Mouse (Mus musculus) embryonic facial prominence, embryonic 12.5 days (tissue): Measurements from ENCODE around the gene Tcf23. TPM values are rescaled to one million over a fixed set of nuclear protein-coding genes. Genes with fewer than 3 reads are reported as not detected.

Source experiments
- ATAC-seq: fragments of 200-750 bp; cut with Nextera tagmentation; 2 replicates; pipeline ENCODE4 v1.8.0; 2017; ENCODE audit not compliant: insufficient number of reproducible peaks, insufficient read depth, low FRiP score, low TSS enrichment
- H3K27ac ChIP-seq: fragments of 300-500 bp; sonication (generic); 2 replicates; pipeline ENCODE4 v1.5.1; 2016; ENCODE audit warnings: mild to moderate bottlenecking
- H3K27me3 ChIP-seq: fragments of 300-500 bp; sonication (generic); 2 replicates; pipeline ENCODE4 v1.6.1; 2016; ENCODE audit warnings: mild to moderate bottlenecking, moderate library complexity
- H3K36me3 ChIP-seq: fragments of 300-500 bp; sonication (generic); 2 replicates; pipeline ENCODE4 v1.6.1; 2016; ENCODE audit warnings: mild to moderate bottlenecking
- H3K4me1 ChIP-seq: fragments of 300-500 bp; sonication (generic); 2 replicates; pipeline ENCODE4 v1.6.1; 2016
- H3K4me2 ChIP-seq: fragments of 300-500 bp; sonication (generic); replicated peaks from 2 replicates; pipeline ENCODE4 v1.6.1; 2016; ENCODE audit warnings: mild to moderate bottlenecking, moderate library complexity
- H3K4me3 ChIP-seq: fragments of 300-500 bp; sonication (generic); 2 replicates; pipeline ENCODE4 v1.5.1; 2016; ENCODE audit warnings: mild to moderate bottlenecking
- H3K9ac ChIP-seq: fragments of 300-500 bp; sonication (generic); 2 replicates; pipeline ENCODE4 v1.6.1; 2016; ENCODE audit warnings: mild to moderate bottlenecking, moderate library complexity
- H3K9me3 ChIP-seq: fragments of 300-500 bp; sonication (generic); 2 replicates; pipeline ENCODE4 v1.6.1; 2016; ENCODE audit warnings: mild to moderate bottlenecking, moderate library complexity
- WGBS: fragments of 180-500 bp; shearing (Covaris S2); methylation state at CpG from one replicate; pipeline ENCODE4 v1.1.7; 2016; 5-methylcytosine and 5-hydroxymethylcytosine counted together
- polyA plus RNA-seq: library from polyadenylated mRNA; unstranded; fragments of >200 nt; fragmentation: Nextera tagmentation; extraction: Ambion mirVana; gene quantifications from 2 replicates; pipeline ENCODE4 v1.2.1, GENCODE M21; 2016

Tcf23 gene
- polyA plus RNA-seq, 1 experiment from 2014 or later = not detected

GRCm38 (mm10) chr5:30930121-30930520, 38.3 kb upstream of the Tcf23 start:
- ATAC-seq = no peak
- no peak overlapping the region for H3K9ac ChIP-seq
- no peaks in the 10 kb centered on the region for H3K27me3 ChIP-seq
- H3K4me3 ChIP-seq = no peak overlapping the region
- no peak overlapping the region for H3K27ac ChIP-seq
- no peaks in the 10 kb centered on the region for H3K4me1 ChIP-seq
- H3K9me3 ChIP-seq = no peaks in the 10 kb centered on the region
- H3K36me3 ChIP-seq = no peaks in the 10 kb centered on the region
- no peak overlapping the region for H3K4me2 ChIP-seq
- WGBS = 45% methylated on average over 4 of the region's 4 CpGs

- Histone ChIP-seq H3K4me3 (no peak overlapping the region), H3K4me1 (no peaks in the 10 kb centered on the region), H3K9me3 (no peaks in the 10 kb centered on the region), H3K27me3 (no peaks in the 10 kb centered on the region), H3K4me2 (no peak overlapping the region), H3K27ac (no peak overlapping the region), H3K36me3 (no peaks in the 10 kb centered on the region), H3K9ac (no peak overlapping the region)
- WGBS = 79% methylated on average over 6 of the region's 6 CpGs
- ATAC-seq = no peak
These were observed 37.6 kb upstream of the Tcf23 start for GRCm38 (mm10) chr5:30930846-30931245.

DNA sequence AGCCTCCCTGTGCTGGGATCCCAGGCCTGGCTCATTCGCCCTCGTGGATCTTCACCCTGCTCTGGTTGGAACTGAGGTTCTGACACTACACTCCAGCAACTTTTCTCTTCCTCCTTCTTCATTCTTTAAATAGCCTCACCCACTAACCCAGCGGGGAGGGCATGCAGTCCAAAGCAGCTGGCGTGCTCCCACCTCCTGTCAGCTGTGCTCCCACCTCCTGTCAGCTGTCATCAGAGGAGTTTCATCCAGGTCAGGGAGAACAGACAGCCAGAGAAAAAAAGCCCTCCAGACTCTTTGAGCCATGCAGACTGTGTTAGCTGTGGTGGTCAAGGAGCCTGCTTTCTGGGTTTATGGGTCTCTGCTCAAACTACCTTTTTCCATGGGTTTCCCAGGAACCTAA, 37.1 kb upstream of the Tcf23 start:
- H3K27me3 ChIP-seq = no peaks in the 10 kb centered on the region
- H3K27ac ChIP-seq = no peak overlapping the region
- no peaks in the 10 kb centered on the region for H3K4me1 ChIP-seq
- no peaks in the 10 kb centered on the region for H3K36me3 ChIP-seq
- ATAC-seq = no peak
- WGBS = 80% methylated on average over 4 of the region's 4 CpGs
- H3K4me3 ChIP-seq = no peak overlapping the region
- no peaks in the 10 kb centered on the region for H3K9me3 ChIP-seq
- no peak overlapping the region for H3K9ac ChIP-seq
- H3K4me2 ChIP-seq = no peak overlapping the region

- Histone ChIP-seq H3K4me3 (no peak overlapping the region), H3K9ac (no peak overlapping the region), H3K4me1 (no peaks in the 10 kb centered on the region), H3K4me2 (no peak overlapping the region), H3K27me3 (no peaks in the 10 kb centered on the region), H3K27ac (no peak overlapping the region), H3K9me3 (no peaks in the 10 kb centered on the region), H3K36me3 (no peaks in the 10 kb centered on the region)
- 62% methylated on average over 5 of the region's 5 CpGs for WGBS
- ATAC-seq = no peak
These were observed 34.8 kb upstream of the Tcf23 start for GRCm38 (mm10) chr5:30933705-30934104.

DNA sequence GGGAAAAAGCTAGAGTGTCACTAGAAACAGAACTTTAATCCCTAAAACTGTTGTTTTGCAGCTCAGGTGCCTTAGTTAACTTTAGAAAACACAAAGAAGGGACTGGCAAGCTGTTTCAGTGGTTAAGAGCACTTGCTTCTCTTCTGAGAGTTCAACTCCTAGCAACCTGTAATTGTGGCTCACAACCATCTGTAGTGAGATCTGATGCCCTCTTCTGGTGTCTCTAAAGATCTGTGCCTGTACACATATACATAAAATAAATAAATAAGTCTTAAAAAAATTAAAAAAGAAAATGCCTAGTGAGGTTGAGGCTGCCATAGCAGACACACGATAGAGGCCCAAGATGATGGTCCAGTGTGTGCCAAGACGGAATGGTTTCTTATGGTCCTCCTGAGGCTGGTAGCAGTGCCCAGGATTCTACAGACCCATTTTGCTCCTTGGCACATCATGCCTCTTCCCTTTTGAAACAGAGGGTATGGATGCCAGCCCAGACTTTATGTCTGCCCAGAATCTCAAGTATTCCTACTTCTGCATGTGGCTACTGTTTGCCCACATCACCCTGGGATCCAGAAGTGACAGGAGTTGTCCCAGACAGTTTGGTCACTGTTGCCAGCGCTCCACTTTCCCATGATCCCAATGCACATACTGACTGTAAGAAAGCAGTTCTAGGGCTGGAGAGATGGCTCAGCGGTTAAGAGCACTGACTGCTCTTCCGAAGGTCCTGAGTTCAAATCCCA, 33.6 kb upstream of the Tcf23 start:
- 89% methylated on average over 5 of the region's 5 CpGs for WGBS

GRCm38 (mm10) chr5:30943004-30943403, 25.5 kb upstream of the Tcf23 start:
- Histone ChIP-seq H3K9me3 (no peaks in the 10 kb centered on the region), H3K27me3 (peaks cover 21% of the 10 kb centered on the region), H3K27ac (no peak overlapping the region), H3K4me1 (peaks cover 7% of the 10 kb centered on the region), H3K9ac (no peak overlapping the region), H3K4me3 (no peak overlapping the region), H3K36me3 (no peaks in the 10 kb centered on the region), H3K4me2 (no peak overlapping the region)
- no peak for ATAC-seq
- 86% methylated on average over 2 of the region's 2 CpGs for WGBS

More for the DNA sequence above, 33.6 kb upstream of the Tcf23 start:
- no peak for ATAC-seq
- Histone ChIP-seq H3K4me3 (no peak overlapping the region), H3K9ac (no peak overlapping the region), H3K4me1 (no peaks in the 10 kb centered on the region), H3K27me3 (no peaks in the 10 kb centered on the region), H3K36me3 (no peaks in the 10 kb centered on the region), H3K27ac (no peak overlapping the region), H3K9me3 (no peaks in the 10 kb centered on the region), H3K4me2 (no peak overlapping the region)

- H3K36me3 ChIP-seq = no peaks in the 10 kb centered on the region
- H3K4me1 ChIP-seq = peaks cover 11% of the 10 kb centered on the region
- H3K9ac ChIP-seq = no peak overlapping the region
- 85% methylated on average over 6 of the region's 6 CpGs for WGBS
- no peaks in the 10 kb centered on the region for H3K9me3 ChIP-seq
- H3K4me2 ChIP-seq = no peak overlapping the region
- no peak for ATAC-seq
- H3K27me3 ChIP-seq = peaks cover 21% of the 10 kb centered on the region
- H3K4me3 ChIP-seq = no peak overlapping the region
- no peak overlapping the region for H3K27ac ChIP-seq
These were observed 24.1 kb upstream of the Tcf23 start for GRCm38 (mm10) chr5:30944344-30944743.

- peak within 1 kb of the TSS; percentile 77 for H3K4me2 ChIP-seq
- H3K27ac ChIP-seq = no peak within 1 kb of the TSS
These were observed 23.3 kb upstream of the Tcf23 start, which contains the start of gene Cgref1 for GRCm38 (mm10) chr5:30944956-30945781. Gene Cgref1 (minus strand): TSS chr5:30945591.

DNA sequence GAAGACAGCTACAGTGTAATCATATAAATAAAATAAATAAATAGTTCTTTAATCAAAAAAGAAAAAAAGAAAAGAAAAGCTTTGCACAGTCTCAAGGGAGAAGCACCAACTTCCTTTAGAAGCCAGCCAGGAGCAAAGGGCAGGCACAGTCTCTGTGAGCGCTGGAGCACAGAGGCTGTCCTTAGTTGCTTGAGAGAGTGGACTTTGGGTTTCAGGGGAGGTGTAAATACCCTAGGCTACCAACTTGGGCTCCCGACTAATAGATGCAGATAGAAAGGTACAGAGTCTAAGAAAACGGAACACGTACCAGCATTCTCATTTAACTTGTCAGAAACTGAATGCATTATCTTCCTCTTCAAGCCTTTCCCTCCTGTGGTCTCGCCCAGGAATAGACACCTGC, 19.8 kb upstream of the Tcf23 start:
- H3K27ac ChIP-seq = no peak overlapping the region
- H3K9ac ChIP-seq = no peak overlapping the region
- peaks cover 21% of the 10 kb centered on the region for H3K27me3 ChIP-seq
- H3K4me3 ChIP-seq = no peak overlapping the region
- ATAC-seq = no peak
- H3K4me1 ChIP-seq = peaks cover 17% of the 10 kb centered on the region
- 63% methylated on average over 5 of the region's 5 CpGs for WGBS
- 0 out of 2 replicates have a peak overlapping the region, but pooled peaks have one; percentile 85 for H3K4me2 ChIP-seq
- H3K9me3 ChIP-seq = no peaks in the 10 kb centered on the region
- H3K36me3 ChIP-seq = peaks cover 14% of the 10 kb centered on the region

More at GRCm38 (mm10) chr5:30944956-30945781, 23.3 kb upstream of the Tcf23 start, which contains the start of gene Cgref1:
- Histone ChIP-seq H3K36me3 (no peaks in the 10 kb centered on the region), H3K4me3 (peak within 1 kb of the TSS; percentile 41), H3K9me3 (no peaks in the 10 kb centered on the region), H3K4me1 (peaks cover 13% of the 10 kb centered on the region), H3K27me3 (peaks cover 21% of the 10 kb centered on the region), H3K9ac (peak within 1 kb of the TSS; percentile 55)
- 7% methylated on average over 44 of the region's 44 CpGs for WGBS
- 0 out of 2 replicates have a peak, but pooled peaks have one; percentile 38 for ATAC-seq

DNA sequence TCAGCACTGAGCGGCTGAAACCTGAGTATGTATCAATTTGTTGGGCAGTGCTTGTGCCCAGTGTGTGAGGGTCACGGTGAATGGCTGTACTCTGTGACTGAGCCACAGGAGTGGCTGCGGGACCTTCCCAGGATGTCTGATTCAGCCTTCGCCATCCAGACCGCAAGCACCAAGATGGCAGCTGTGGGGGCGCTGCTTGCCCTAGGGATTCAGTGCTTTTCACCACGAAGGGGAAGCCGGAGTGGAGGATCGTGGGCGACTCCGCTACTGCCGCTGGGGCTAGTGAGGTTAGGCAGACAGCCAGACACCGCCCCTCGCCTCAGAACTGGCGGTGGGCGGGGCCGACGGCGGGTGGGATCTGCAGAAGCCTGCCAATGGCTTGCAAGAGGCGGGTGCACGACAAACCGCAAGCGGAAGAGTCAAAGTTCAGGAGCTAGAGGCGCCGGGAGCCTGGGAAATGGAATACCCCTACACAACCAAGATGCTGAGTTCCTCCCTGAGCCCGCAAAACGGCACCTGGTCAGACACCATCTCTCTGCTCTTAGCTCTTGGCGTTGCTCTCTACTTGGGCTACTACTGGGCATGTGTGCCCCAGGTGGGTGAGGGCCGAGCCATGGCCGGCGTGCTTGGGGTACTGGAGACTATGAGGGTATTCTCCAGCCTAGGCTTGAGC, 18.7 kb upstream of the Tcf23 start:
- Histone ChIP-seq H3K9me3 (no peaks in the 10 kb centered on the region), H3K4me1 (peaks cover 17% of the 10 kb centered on the region)

GRCm38 (mm10) chr5:30950451-30950850, 18.0 kb upstream of the Tcf23 start:
- peak overlapping the region; percentile 55; the same call in 1 of the 2 replicates for H3K9ac ChIP-seq
- ATAC-seq = no peak
- H3K4me1 ChIP-seq = peaks cover 12% of the 10 kb centered on the region; the same call in 1 of the 2 replicates
- peaks cover 32% of the 10 kb centered on the region for H3K36me3 ChIP-seq
- H3K9me3 ChIP-seq = no peaks in the 10 kb centered on the region
- WGBS = 68% methylated on average over 4 of the region's 4 CpGs
- H3K27me3 ChIP-seq = peaks cover 9% of the 10 kb centered on the region; the same call in 1 of the 2 replicates
- H3K4me2 ChIP-seq = peak overlapping the region; percentile 85
- H3K27ac ChIP-seq = peak overlapping the region; percentile 76
- H3K4me3 ChIP-seq = peak overlapping the region; percentile 50

More for the DNA sequence above, 18.7 kb upstream of the Tcf23 start:
- peak; percentile 85 for ATAC-seq
- H3K36me3 ChIP-seq = peaks cover 25% of the 10 kb centered on the region
- peak overlapping the region; percentile 85 for H3K4me2 ChIP-seq
- H3K9ac ChIP-seq = peak overlapping the region; percentile 55; the same call in 1 of the 2 replicates
- under 1% methylated on average over 31 of the region's 31 CpGs for WGBS
- H3K27ac ChIP-seq = peak overlapping the region; percentile 76
- peaks cover 15% of the 10 kb centered on the region for H3K27me3 ChIP-seq
- H3K4me3 ChIP-seq = peak overlapping the region; percentile 50
